Mouse (Mus musculus): Measurements from ENCODE around the gene 2510002D24Rik. TPM values are rescaled to one million over a fixed set of nuclear protein-coding genes. Genes with fewer than 3 reads are reported as not detected.

The 2510002D24Rik gene
- polyA plus RNA-seq, 1 experiment from 2014 or later, result 47.6 TPM

- peaks cover 19% of the 10 kb centered on the region for H3K36me3 ChIP-seq (ENCODE audit: control insufficient read depth, insufficient read depth, low read length)
- H3K27ac ChIP-seq (ENCODE audit: low read length), result no peak overlapping the region
- H3K9me3 ChIP-seq (ENCODE audit: control insufficient read depth, low read depth, low read length), result no peaks in the 10 kb centered on the region
- no peaks in the 10 kb centered on the region; the same call in 1 of the 2 replicates for H3K4me1 ChIP-seq (ENCODE audit: control insufficient read depth, insufficient read depth, low read length)
- H3K9ac ChIP-seq (replicated peaks; ENCODE audit: low read depth, low read length), result no peak overlapping the region
- 89% methylated on average over 5 of the region's 5 CpGs for WGBS
- H3K4me2 ChIP-seq (replicated peaks; ENCODE audit: low read depth, low read length), result no peak overlapping the region
- no peak overlapping the region for H3K4me3 ChIP-seq (ENCODE audit: low read depth, low read length)
- no peak for ATAC-seq (ENCODE audit: insufficient number of reproducible peaks, insufficient read depth, low FRiP score, low read depth)
- H3K27me3 ChIP-seq (ENCODE audit: control insufficient read depth, insufficient read depth, low read length), result no peaks in the 10 kb centered on the region
Measured at GRCm38 (mm10) chr16:18809001-18809400, 27.4 kb upstream of the 2510002D24Rik start.

- peak overlapping the region; percentile 66 for H3K4me2 ChIP-seq (replicated peaks; ENCODE audit: low read depth, low read length)
- H3K9ac ChIP-seq (replicated peaks; ENCODE audit: low read depth, low read length), result peak overlapping the region; percentile 56
- H3K27ac ChIP-seq (ENCODE audit: low read length), result no peak overlapping the region
- H3K27me3 ChIP-seq (ENCODE audit: control insufficient read depth, insufficient read depth, low read length), result no peaks in the 10 kb centered on the region
- H3K36me3 ChIP-seq (ENCODE audit: control insufficient read depth, insufficient read depth, low read length), result peaks cover 23% of the 10 kb centered on the region
- peak; percentile 16; the same call in 1 of the 2 replicates for ATAC-seq (ENCODE audit: insufficient number of reproducible peaks, insufficient read depth, low FRiP score, low read depth)
- peak overlapping the region; percentile 77 for H3K4me3 ChIP-seq (ENCODE audit: low read depth, low read length)
- H3K4me1 ChIP-seq (ENCODE audit: control insufficient read depth, insufficient read depth, low read length), result no peaks in the 10 kb centered on the region; the same call in 1 of the 2 replicates
- no peaks in the 10 kb centered on the region for H3K9me3 ChIP-seq (ENCODE audit: control insufficient read depth, low read depth, low read length)
- WGBS, result 8% methylated on average over 5 of the region's 5 CpGs
Measured at GRCm38 (mm10) chr16:18811032-18811431, 25.3 kb upstream of the 2510002D24Rik start.

GRCm38 (mm10) chr16:18811468-18812384 is 24.7 kb upstream of the 2510002D24Rik start, which contains the start of the genes Ufd1 and Cdc45:
TSS of gene Ufd1 (plus strand) at chr16:18811779.
TSS of gene Cdc45 (minus strand) at chr16:18811987.
- ATAC-seq (ENCODE audit: insufficient number of reproducible peaks, insufficient read depth, low FRiP score, low read depth), result peak; percentile 97
- H3K9me3 ChIP-seq (ENCODE audit: control insufficient read depth, low read depth, low read length), result no peaks in the 10 kb centered on the region
- H3K36me3 ChIP-seq (ENCODE audit: control insufficient read depth, insufficient read depth, low read length), result peaks cover 27% of the 10 kb centered on the region
- H3K9ac ChIP-seq (replicated peaks; ENCODE audit: low read depth, low read length), result peak within 1 kb of the TSS; percentile 77
- no peaks in the 10 kb centered on the region for H3K27me3 ChIP-seq (ENCODE audit: control insufficient read depth, insufficient read depth, low read length)
- H3K4me1 ChIP-seq (ENCODE audit: control insufficient read depth, insufficient read depth, low read length), result no peaks in the 10 kb centered on the region; the same call in 1 of the 2 replicates
- peak within 1 kb of the TSS; percentile 78 for H3K27ac ChIP-seq (ENCODE audit: low read length)
- H3K4me2 ChIP-seq (replicated peaks; ENCODE audit: low read depth, low read length), result peak within 1 kb of the TSS; percentile 78
- WGBS, result under 1% methylated on average over 42 of the region's 42 CpGs
- peak within 1 kb of the TSS; percentile 77 for H3K4me3 ChIP-seq (ENCODE audit: low read depth, low read length)

- 0 out of 2 replicates have a peak, but pooled peaks have one; percentile 9 for ATAC-seq (ENCODE audit: insufficient number of reproducible peaks, insufficient read depth, low FRiP score, low read depth)
- H3K4me2 ChIP-seq (replicated peaks; ENCODE audit: low read depth, low read length), result peak overlapping the region; percentile 78
- peak overlapping the region; percentile 78 for H3K27ac ChIP-seq (ENCODE audit: low read length)
- H3K4me3 ChIP-seq (ENCODE audit: low read depth, low read length), result peak overlapping the region; percentile 77
- no peaks in the 10 kb centered on the region for H3K27me3 ChIP-seq (ENCODE audit: control insufficient read depth, insufficient read depth, low read length)
- H3K9me3 ChIP-seq (ENCODE audit: control insufficient read depth, low read depth, low read length), result no peaks in the 10 kb centered on the region
- 1% methylated on average over 31 of the region's 31 CpGs for WGBS
- H3K4me1 ChIP-seq (ENCODE audit: control insufficient read depth, insufficient read depth, low read length), result no peaks in the 10 kb centered on the region; the same call in 1 of the 2 replicates
- peaks cover 35% of the 10 kb centered on the region for H3K36me3 ChIP-seq (ENCODE audit: control insufficient read depth, insufficient read depth, low read length)
- H3K9ac ChIP-seq (replicated peaks; ENCODE audit: low read depth, low read length), result peak overlapping the region; percentile 77
Measured at GRCm38 (mm10) chr16:18812385-18812910, 23.9 kb upstream of the 2510002D24Rik start.

- H3K27me3 ChIP-seq (ENCODE audit: control insufficient read depth, insufficient read depth, low read length), result no peaks in the 10 kb centered on the region
- H3K4me3 ChIP-seq (ENCODE audit: low read depth, low read length), result no peak overlapping the region
- H3K36me3 ChIP-seq (ENCODE audit: control insufficient read depth, insufficient read depth, low read length), result peaks cover 91% of the 10 kb centered on the region
- no peak for ATAC-seq (ENCODE audit: insufficient number of reproducible peaks, insufficient read depth, low FRiP score, low read depth)
- H3K9me3 ChIP-seq (ENCODE audit: control insufficient read depth, low read depth, low read length), result no peaks in the 10 kb centered on the region
- H3K4me1 ChIP-seq (ENCODE audit: control insufficient read depth, insufficient read depth, low read length), result no peaks in the 10 kb centered on the region
- no peak overlapping the region for H3K4me2 ChIP-seq (replicated peaks; ENCODE audit: low read depth, low read length)
- WGBS, result 76% methylated on average over 1 of the region's 1 CpGs
- H3K9ac ChIP-seq (replicated peaks; ENCODE audit: low read depth, low read length), result no peak overlapping the region
- no peak overlapping the region for H3K27ac ChIP-seq (ENCODE audit: low read length)
Measured at GRCm38 (mm10) chr16:18822356-18822755, 14.0 kb upstream of the 2510002D24Rik start.

GRCm38 (mm10) chr16:18822925-18823324 is 13.5 kb upstream of the 2510002D24Rik start:
- ATAC-seq (ENCODE audit: insufficient number of reproducible peaks, insufficient read depth, low FRiP score, low read depth), result no peak
- Histone ChIP-seq H3K36me3 (ENCODE audit: control insufficient read depth, insufficient read depth, low read length) (peaks cover 91% of the 10 kb centered on the region), H3K4me1 (ENCODE audit: control insufficient read depth, insufficient read depth, low read length) (no peaks in the 10 kb centered on the region), H3K27me3 (ENCODE audit: control insufficient read depth, insufficient read depth, low read length) (no peaks in the 10 kb centered on the region), H3K4me2 (replicated peaks; ENCODE audit: low read depth, low read length) (no peak overlapping the region), H3K9ac (replicated peaks; ENCODE audit: low read depth, low read length) (no peak overlapping the region), H3K9me3 (ENCODE audit: control insufficient read depth, low read depth, low read length) (no peaks in the 10 kb centered on the region), H3K4me3 (ENCODE audit: low read depth, low read length) (no peak overlapping the region), H3K27ac (ENCODE audit: low read length) (no peak overlapping the region)
- WGBS, result 89% methylated on average over 4 of the region's 4 CpGs

GRCm38 (mm10) chr16:18828630-18829029 is 7.7 kb upstream of the 2510002D24Rik start:
- no peak overlapping the region for H3K9ac ChIP-seq (replicated peaks; ENCODE audit: low read depth, low read length)
- H3K27me3 ChIP-seq (ENCODE audit: control insufficient read depth, insufficient read depth, low read length), result no peaks in the 10 kb centered on the region
- no peak overlapping the region for H3K4me2 ChIP-seq (replicated peaks; ENCODE audit: low read depth, low read length)
- no peaks in the 10 kb centered on the region for H3K9me3 ChIP-seq (ENCODE audit: control insufficient read depth, low read depth, low read length)
- no peak for ATAC-seq (ENCODE audit: insufficient number of reproducible peaks, insufficient read depth, low FRiP score, low read depth)
- WGBS, result 96% methylated on average over 3 of the region's 3 CpGs
- H3K4me3 ChIP-seq (ENCODE audit: low read depth, low read length), result no peak overlapping the region
- no peaks in the 10 kb centered on the region for H3K4me1 ChIP-seq (ENCODE audit: control insufficient read depth, insufficient read depth, low read length)
- H3K36me3 ChIP-seq (ENCODE audit: control insufficient read depth, insufficient read depth, low read length), result peaks cover 79% of the 10 kb centered on the region
- no peak overlapping the region for H3K27ac ChIP-seq (ENCODE audit: low read length)

- Histone ChIP-seq H3K9me3 (ENCODE audit: control insufficient read depth, low read depth, low read length) (no peaks in the 10 kb centered on the region), H3K36me3 (ENCODE audit: control insufficient read depth, insufficient read depth, low read length) (peaks cover 78% of the 10 kb centered on the region), H3K4me2 (replicated peaks; ENCODE audit: low read depth, low read length) (no peak overlapping the region), H3K27me3 (ENCODE audit: control insufficient read depth, insufficient read depth, low read length) (no peaks in the 10 kb centered on the region), H3K4me1 (ENCODE audit: control insufficient read depth, insufficient read depth, low read length) (no peaks in the 10 kb centered on the region), H3K4me3 (ENCODE audit: low read depth, low read length) (no peak overlapping the region), H3K9ac (replicated peaks; ENCODE audit: low read depth, low read length) (no peak overlapping the region), H3K27ac (ENCODE audit: low read length) (no peak overlapping the region)
- ATAC-seq (ENCODE audit: insufficient number of reproducible peaks, insufficient read depth, low FRiP score, low read depth), result no peak
- WGBS, result 94% methylated on average over 6 of the region's 6 CpGs
Measured at GRCm38 (mm10) chr16:18829102-18829501, 7.3 kb upstream of the 2510002D24Rik start.

Measured in stomach, embryonic 14.5 days (tissue).